Mouse (Mus musculus): ENCODE data around the gene Pla2g4e.

Pla2g4e gene

DNA sequence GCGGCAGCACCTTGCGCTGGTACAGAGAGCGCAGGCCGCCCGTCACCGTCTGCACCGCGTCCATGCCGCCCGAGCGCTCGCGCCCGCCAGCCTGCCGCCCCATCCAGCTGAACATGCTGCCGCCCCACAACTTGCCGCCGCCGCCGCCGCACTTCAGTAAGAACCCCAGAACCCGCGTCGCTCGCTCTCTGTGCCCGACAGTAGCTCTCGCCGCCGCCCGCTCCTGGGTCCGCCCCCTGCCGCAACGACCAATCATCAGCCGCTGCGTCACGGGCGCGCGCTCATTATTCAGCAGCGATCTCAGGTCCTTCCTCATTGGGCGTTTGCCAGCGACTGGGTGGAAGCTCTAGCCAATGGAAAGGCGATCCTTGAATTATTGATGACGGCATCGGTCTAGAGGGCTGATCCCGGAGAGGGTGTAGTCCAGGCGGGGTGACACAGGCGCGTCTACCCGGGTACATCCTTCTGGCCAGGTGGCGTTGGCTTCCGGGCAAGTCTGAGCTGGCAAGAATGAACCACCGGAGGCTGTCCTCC lies 90.7 kb downstream of the Pla2g4e start, which contains the start of gene Ehd4:
Gene Ehd4 (minus strand): TSS at position 246 of the 534 bp plus-strand sequence.
- peak; percentile 98 for DNase-seq (ENCODE audit: low spot score in 2 of 2)

DNA sequence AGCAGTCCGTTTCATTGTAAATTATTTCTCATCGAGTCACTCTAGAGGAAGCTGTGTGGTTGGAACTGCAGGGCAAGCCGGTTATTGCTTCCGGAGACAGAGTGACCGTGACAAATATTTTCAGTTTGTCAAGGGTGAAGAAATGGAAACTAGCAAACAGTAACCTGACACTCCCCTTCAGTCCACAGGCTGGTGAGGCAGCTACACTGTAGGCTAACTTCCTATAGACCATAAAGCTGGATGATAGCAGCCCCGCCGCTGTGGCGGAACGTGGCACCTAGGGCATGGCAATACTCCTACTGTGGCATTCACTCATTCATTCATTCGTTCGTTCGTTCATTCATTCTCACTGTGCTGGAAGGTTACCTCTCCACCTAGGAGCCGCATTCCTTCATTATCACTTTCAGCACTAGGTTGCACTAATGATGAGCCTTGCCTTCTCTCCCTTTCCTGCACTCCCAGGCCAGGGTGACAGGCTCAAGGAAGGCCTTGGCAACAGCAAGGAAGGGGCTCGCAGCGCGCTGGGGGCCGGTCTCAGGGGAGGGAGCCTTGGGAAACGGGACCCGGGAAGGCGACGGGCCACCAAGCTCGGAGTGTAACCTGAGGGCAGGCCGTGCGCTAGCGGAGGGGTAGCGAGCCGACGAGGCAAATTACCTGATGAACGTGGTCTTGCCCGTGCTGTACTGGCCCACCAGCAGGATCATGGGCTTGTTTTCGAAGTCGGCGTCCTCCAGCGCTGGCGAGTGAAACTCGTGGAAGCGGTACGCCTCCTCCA lies 91.4 kb downstream of the Pla2g4e start:
- peak in 1 of 2 experiments; percentile 10 for DNase-seq (ENCODE audit: low spot score in 2 of 2)

DNA sequence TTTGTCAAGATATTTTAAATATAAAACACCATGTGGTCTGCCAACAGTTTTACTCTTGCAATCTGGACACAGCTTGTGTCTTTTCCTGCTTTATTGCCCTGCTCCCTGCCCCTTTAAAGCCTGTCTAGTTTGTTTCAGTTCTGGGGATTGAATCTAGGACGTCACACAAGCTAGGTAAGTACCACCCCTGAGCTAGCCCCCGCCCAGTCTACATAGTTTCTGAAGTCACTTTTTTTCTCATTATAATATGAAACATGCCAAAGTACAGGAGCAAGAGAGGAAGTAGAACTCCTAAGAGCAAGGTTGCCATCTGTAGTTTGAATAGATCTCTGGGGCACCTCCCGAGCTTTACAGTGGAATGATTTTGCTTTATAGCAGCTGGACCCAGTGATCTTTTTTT lies 94.6 kb downstream of the Pla2g4e start:
- no peak for DNase-seq (ENCODE audit: low spot score in 2 of 2)

DNA sequence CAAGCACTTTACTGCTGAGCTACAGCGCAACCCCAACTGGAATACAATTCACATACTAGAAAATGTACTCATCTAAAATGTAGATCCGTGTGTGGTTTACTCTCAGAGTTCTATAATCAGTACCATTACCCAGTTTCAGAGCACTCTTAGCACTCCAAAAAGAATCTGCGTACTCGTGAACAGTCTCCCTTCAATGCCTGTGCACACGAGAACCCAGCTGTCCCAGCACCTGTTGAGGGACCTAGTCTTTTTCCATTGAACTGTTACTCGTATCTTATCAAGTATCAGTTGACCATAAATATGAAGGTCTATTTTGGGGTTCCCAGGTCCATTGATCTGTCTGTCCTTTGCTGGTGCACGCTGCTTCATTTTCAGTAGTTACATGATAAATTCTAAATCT lies 95.5 kb downstream of the Pla2g4e start:
- DNase-seq (ENCODE audit: low spot score in 2 of 2) = no peak

DNA sequence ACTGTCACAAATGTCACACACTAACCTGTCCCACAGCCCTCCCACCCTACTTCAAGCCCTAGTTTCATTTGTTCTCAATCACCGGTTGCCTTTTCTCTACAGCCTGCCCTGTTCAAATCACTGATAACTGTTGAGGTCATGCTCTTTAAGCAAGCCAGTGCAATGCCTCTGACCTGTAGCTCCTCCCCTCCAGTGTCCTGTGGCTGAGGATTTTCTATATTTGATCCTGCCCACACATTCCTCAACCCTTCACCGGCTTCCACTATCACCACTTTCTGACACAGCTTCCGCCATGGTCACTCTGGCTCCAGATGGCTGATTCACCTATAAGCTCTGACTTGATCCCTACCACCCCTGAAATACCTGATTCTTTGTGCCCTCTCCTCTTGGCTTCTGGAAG lies 97.1 kb downstream of the Pla2g4e start:
- no peak for DNase-seq (ENCODE audit: low spot score in 2 of 2)

DNA sequence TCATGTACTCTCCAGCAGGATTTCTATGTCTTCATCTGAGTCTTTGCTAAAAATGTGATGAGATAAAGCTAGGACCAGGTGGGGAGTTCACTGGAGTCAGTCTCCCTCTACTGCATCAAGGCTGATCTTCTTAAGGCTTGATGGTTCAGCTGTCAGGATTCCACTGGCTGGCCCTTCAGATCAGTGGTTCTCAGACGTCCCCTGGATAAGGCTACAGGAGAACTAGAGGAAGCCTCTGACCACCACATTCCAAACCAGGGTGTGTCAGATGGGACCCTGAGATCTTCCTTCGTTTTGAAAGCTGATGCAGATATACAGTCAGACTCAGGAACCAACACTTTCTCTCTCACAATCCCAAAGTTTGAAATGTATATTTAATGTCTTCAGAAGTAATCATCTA lies 97.8 kb downstream of the Pla2g4e start:
- DNase-seq (ENCODE audit: low spot score in 2 of 2) = no peak

DNA sequence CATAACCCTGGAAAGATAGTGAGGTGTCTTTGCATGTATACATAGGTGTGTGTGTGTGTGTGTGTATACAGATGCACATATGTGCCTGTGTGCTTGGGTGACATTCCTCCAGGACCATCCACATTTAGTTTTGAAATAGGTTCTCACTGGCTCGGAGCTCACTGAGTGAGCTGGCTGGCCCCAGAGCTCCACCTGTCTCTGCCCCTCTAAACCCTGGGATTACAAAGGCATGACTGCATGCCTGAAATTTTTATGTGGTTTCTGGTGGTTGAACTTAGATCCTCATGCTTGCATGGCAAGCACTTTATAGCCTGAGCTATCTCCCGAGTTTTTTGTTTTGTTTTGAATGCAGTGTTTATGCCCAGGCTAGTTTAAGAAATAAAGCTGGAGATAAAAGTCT lies 98.6 kb downstream of the Pla2g4e start:
- no peak for DNase-seq (ENCODE audit: low spot score in 2 of 2)

DNA sequence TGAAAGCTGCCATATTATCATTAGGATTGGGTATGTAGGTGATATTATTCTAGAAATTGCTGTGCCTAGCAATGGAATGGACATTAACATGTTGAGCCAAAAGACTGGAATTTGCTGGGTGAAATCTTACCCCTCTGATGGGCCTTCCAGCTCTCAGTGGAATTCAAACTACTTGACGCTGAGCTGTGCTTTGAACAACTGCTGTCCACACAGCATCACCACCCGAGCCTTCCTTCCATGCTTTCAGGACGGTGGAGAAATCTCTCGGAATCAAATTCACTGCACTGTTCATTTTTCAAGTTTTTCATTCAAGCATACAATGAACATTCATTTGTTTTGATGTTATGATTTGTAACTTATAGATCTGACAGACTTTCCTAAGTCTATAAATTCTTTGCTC lies 100.7 kb downstream of the Pla2g4e start:
- no peak for DNase-seq (ENCODE audit: low spot score in 2 of 2)

DNA sequence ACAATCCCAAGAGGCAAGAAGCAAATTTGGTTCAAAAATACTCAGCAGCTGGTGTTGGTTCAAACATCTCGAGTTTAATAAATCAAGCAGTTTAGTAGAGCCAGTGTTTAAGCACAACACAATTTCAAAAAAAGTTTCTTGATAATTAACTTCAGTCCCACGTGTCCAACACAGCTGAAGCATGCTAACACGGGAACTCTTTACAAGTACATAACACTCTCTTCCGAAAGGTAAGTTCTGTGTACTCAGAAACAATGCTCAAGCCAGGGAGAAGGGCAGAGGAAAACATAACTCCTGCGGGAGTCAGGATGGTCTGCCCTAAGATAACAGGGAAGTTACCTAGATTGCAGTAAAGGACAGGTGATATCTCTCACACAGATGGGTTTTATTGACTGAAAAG lies 102.8 kb downstream of the Pla2g4e start:
- no peak for DNase-seq (ENCODE audit: low spot score in 2 of 2)

DNA sequence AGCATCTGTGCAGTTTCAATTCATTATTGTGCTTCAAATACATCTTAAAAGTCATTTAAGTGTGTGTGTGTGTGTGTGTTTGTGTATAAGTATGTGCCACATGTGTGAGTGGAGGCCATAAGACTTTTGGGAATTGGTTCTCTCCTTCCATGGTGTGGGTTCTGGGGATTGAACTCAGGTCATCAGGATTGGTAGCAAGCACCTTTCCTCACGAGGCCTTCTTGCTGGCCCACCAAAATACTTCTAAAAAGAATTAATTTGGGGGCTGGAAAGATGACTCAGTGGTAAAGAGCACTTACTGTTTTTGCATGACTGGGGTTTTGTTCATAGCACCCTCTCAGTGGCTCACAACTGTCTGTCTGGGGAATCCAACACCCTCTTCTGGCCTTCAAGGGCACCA lies 103.5 kb downstream of the Pla2g4e start:
- no peak for DNase-seq (ENCODE audit: low spot score in 2 of 2)

DNA sequence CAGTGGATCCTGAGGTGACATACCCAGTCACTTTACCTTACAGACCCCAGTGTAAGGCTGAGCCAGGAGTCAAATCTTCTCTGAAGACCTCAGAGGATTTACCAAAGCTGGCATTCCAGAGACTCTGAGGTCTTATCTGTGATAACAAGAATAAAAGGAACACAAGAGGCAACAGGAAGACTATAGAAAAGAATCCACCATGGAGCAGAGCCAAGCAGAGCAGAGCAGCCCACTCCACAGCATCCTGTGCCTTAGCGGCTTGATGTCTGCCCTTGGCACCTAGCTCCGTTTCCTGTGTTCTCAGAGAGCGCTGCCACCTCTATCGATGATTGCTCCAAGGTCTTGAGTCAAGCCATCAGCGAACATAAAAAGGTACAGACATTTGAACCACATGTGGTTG lies 104.8 kb downstream of the Pla2g4e start:
- DNase-seq (ENCODE audit: low spot score in 2 of 2) = no peak

DNA sequence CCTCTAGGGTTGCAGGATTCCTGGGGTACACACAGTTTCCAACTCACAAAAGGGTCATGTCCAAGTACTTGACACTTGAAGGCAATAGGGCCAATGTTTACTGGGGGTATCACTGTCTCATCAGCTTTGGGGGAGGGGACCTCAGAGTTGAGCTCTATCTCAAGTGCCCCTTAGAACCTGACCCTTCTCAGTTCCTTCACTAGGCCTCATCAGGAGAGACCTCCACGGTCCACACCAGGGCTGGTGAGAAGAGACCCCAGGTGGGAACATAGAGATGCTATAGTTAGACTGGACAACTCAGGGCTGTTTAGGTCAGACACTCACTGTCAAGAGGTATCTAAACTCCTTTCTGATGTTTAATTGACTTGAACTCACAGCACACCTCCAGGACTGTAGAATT lies 106.0 kb downstream of the Pla2g4e start:
- DNase-seq (ENCODE audit: low spot score in 2 of 2) = no peak

DNA sequence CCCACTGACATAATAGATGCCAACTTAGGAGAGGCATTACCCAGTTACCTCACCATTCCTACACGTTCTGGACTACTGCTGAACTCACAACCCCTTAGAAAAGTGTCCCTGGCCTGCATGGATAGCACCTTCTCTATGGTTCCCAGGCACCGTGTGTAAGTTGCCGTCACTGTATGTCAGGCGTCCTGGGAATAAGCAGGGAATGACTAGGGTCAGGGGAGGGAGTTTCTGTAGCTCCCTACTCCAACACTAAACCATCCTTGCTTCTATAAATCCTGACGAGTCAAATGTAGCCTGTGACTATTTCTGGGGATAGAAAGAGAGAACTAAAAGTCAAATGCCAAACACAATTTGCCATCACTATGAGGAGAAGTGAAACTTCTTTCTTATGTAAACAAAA lies 107.9 kb downstream of the Pla2g4e start:
- no peak for DNase-seq (ENCODE audit: low spot score in 2 of 2)

DNA sequence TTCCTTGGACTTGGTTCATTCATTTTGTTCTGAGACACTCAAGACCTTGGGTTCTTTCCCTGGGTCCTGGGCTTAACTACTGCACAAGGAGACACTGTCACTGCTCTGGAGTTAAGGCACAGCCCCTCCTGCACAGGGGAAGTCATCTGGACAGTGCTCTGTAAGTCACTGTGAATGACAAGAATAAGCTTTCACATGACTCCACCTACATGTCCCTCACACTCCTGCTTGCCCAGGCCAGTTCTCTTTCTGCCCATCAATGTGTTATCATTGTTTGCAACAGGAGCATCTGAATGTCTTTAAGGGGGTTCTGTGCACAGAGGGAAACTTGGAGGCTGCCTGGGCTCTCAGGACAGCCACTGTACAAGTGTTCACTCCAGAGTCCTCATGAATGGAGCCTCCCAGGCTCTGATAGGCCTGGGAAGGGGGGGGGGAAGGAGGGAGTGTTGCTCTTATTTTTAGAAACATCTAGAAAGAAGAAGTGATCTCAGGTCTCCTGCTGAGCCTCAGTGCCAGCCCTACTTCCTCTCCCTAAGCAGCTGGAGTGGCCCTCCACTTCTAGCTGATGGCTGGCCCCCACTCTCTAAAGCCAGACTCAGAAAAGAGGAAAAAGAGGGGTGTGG lies 110.6 kb downstream of the Pla2g4e start:
- no peak for DNase-seq (ENCODE audit: low spot score in 2 of 2)

DNA sequence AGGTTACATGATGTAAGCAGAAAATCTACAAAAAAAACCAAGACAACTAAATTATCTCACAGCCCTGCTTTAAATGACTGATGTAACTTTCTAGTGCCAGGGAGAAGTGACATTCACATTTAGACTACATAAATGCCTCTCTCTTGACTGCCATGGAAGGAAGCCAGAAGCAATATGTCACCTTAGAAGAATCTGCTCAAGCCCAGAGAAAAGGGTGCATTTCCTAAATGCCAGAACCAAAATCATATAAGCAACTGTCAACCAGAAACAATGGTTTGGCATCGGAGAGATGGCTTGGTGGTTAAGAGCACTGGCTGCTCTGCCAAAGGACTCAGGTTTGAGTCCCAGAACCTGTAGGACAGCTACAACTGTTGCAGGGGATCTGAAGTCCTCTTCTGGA lies 113.3 kb downstream of the Pla2g4e start:
- no peak for DNase-seq (ENCODE audit: low spot score in 2 of 2)

DNA sequence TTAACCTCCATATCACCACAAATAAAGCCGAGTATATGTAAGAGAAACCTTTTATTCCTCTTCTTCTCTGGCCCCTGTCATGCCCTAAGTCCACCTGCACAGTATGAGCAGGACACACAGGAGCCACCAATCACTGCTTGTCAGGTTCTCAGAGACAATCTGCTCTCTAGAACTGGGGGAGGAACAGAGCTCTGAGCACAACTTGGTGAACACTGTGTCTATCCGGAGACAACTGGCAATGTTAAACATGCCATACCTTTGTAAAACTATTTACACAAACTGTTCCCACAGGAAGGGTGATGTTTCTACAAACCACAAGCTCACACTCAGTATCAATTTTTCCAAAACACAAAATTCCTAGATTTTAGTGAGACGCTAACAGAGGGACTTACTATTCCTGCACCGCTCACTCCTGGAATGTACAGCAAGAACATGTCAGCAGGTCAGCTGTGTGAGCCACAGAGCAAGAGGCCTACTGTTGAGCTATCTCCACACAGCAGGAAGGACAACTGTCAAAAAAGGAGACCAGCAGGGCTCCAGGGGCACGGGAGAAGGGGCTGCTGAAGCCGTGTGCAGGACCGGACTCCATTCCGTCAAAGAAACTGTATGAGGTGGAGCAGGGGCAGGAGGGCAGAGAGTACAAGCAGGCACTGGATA lies 115.8 kb downstream of the Pla2g4e start:
- no peak for DNase-seq (ENCODE audit: low spot score in 2 of 2)

DNA sequence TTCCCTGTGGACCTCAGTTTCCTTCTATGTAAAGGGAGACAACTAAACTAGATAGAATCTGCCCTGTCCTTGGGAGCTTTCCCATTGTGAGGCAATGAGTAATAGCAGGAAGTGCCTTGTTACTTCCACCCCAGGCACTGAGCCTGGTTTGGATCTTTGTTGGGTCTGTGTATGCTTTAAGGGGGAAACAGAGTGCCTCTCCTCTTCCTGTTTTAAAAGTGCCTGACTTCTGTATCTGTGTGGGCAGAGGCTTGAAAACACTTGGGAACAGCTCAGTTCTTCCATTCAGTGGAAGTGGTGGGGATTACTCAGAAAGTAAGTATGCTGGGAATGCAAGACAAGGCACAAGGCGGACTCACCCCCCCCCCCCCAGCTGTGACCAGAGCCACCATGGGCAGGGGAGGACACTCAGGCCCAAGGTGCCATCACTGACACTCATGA lies 116.5 kb downstream of the Pla2g4e start:
- DNase-seq (ENCODE audit: low spot score in 2 of 2) = no peak

DNA sequence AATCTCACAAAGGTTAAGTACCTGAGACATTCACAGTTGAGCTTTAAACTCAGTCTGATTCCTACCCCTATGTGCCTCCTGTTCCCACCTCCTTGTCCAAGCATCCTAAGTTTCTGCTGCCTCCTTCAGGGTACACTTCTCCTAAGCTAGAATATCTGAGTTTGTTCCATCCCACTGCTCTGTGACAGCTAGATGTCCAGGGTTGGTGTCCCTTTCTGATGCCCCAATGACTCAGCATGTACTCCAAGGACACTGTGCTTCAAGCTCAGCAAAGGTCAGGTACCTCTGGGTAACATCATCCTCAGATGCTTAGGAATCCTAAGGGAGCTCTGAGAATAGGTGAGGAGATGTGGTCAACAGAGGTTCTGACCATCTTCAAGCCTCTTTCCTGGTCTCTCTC lies 117.1 kb downstream of the Pla2g4e start:
- DNase-seq (ENCODE audit: low spot score in 2 of 2) = no peak

DNA sequence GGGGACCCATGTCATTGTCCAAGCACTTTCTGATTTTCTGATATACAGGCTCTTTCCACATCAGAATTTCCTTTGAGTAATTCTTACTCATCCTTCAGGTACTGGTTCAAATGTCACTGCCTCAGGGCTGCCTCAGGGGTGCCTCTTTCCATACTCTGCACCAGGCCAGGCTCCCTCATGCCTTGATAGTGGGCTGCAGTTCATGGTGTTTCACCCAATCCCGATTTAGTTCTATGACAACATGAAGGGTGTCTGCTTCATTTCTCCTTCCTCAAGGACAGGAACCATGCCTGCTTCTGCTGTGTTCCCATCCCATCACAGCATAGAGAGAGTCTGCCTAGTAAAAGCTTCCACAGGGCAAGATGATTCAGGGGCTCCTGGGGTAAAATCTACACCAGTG lies 118.2 kb downstream of the Pla2g4e start:
- DNase-seq (ENCODE audit: low spot score in 2 of 2) = no peak

DNA sequence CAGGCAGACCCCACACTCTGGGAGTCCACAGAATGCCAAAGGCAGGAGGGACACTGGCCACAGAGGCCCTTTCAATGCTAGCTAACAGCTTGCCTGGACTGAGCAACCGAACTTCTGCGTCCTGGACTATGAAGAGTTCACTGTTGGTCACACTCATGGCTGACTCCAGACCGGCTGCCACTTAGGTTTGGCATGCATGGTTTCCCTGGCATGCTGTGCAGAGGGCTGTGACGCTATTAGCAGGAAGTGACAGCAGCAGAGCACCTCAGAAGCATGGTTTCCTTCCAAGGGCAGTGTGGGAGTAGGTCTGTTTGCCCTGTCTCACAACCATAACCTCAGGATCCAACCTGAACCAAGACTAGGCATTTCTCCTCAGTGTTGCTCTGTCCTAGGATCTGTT lies 118.7 kb downstream of the Pla2g4e start:
- no peak for DNase-seq (ENCODE audit: low spot score in 2 of 2)

DNA sequence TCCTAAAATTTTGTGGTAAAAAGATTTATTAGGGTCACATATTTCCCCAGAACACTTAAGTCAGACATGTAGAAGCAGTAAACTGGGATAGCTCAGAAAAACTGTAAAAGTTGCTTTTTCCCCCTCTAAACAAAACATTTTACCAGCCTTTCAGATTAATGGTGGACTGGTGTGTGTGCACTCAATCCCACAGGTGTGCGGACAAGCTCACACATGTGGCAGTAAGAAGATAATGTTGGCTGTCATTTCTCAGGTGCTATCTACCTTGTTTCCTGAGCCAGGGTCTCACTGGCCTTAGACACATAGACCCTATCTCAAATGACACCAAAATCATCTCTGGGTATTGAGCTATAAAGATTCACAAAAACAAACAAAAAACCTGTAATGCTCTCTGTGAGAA lies 119.7 kb downstream of the Pla2g4e start:
- DNase-seq (ENCODE audit: low spot score in 2 of 2) = no peak

DNA sequence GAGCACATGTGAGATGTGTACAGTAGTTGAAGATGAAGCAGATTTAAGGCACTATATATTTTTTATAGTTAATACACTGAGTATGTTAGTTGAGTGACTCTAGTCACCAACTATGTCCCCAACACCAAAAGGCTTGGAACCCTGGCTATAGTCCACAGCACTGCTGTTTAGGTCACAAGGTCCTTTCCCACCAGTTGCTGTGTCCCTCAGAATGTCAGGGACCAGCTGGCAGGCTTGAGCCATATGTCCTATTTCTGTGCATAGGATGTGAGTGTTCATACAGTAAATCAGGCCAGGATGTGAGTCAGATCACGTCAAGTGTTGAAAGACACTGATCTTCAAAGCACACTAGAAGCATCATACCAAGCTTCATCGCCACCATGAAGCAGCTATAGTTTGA lies 120.2 kb downstream of the Pla2g4e start:
- no peak for DNase-seq (ENCODE audit: low spot score in 2 of 2)

DNA sequence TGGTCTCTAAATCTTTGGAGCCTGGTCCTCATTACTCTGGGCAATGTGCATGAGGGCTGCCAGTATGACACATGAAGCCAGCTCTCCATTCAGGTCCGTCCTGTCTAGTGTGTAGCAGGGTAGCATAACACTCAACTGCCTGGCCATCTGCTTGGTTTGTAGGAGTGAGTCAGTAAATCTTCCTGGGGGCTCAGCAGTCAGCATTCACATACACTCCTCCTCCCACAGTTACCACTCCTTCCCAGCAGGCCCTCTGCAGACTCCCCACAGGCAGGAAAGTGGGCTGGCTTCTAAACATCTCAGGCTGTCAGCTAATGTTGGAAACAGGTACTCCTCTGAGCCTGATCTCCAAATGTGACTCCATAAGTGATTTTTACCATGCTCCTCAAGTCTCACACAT lies 121.0 kb downstream of the Pla2g4e start:
- no peak for DNase-seq (ENCODE audit: low spot score in 2 of 2)
